Mouse (Mus musculus) MEL (cell line): Measurements from ENCODE around the gene Rbm25. TPM values are rescaled to one million over a fixed set of nuclear protein-coding genes. Genes with fewer than 3 reads are reported as not detected.

Experiments used
- DNase-seq: peaks from one replicate; pipeline ENCODE4 v3.0.0; 2011; ENCODE audit warnings: low read depth, low spot score
- H3K27ac ChIP-seq: 2 replicates; pipeline ENCODE4 v1.5.1; 2012; ENCODE audit warnings: low read depth, mild to moderate bottlenecking, control low read depth, low read length, moderate library complexity; ENCODE audit not compliant: control insufficient read depth
- H3K27me3 ChIP-seq, 2 experiments: fragments of 150-350 bp in 1 of 2; sonication (generic) in 1 of 2; 2 replicates each; pipeline ENCODE4 v1.6.1; 2012; ENCODE audit warnings: low read length in 2 of 2, mild to moderate bottlenecking in 2 of 2, improper control_type of control experiment in 1 of 2, moderate library complexity in 1 of 2; ENCODE audit not compliant: insufficient read depth in 2 of 2, control insufficient read depth in 1 of 2
- H3K36me3 ChIP-seq, 2 experiments: 2 replicates each; pipeline ENCODE4 v1.6.1; 2012 to 2014; ENCODE audit warnings: low read length in 2 of 2, improper control_type of control experiment in 1 of 2, inconsistent platforms in 1 of 2, mild to moderate bottlenecking in 1 of 2; ENCODE audit not compliant: insufficient read depth in 2 of 2, control insufficient read depth in 1 of 2
- H3K4me1 ChIP-seq, 2 experiments: fragments of 150-350 bp in 1 of 2; sonication (generic) in 1 of 2; 2 replicates each; pipeline ENCODE4 v1.6.1; 2012; ENCODE audit warnings: low read length in 2 of 2, improper control_type of control experiment in 1 of 2, mild to moderate bottlenecking in 1 of 2; ENCODE audit not compliant: insufficient read depth in 2 of 2, control insufficient read depth in 1 of 2
- H3K4me3 ChIP-seq, 2 experiments: fragments of 150-350 bp in 1 of 2; sonication (generic) in 1 of 2; 2 replicates each; pipeline ENCODE4 v1.5.1; 2012; ENCODE audit warnings: low read depth in 2 of 2, low read length in 2 of 2, mild to moderate bottlenecking in 2 of 2, moderate library complexity in 2 of 2, control low read depth in 1 of 2, improper control_type of control experiment in 1 of 2; ENCODE audit not compliant: control insufficient read depth in 1 of 2, insufficient read depth in 1 of 2
- H3K79me2 ChIP-seq: 2 replicates; pipeline ENCODE4 v1.6.1; 2012; ENCODE audit warnings: mild to moderate bottlenecking, low read length, moderate library complexity; ENCODE audit not compliant: control insufficient read depth, poor library complexity, insufficient read depth
- H3K9ac ChIP-seq: 2 replicates; pipeline ENCODE4 v1.6.1; 2012; ENCODE audit warnings: low read depth, mild to moderate bottlenecking, control low read depth, low read length, moderate library complexity; ENCODE audit not compliant: control insufficient read depth, poor library complexity, severe bottlenecking
- H3K9me3 ChIP-seq: fragments of 150-350 bp; sonication (generic); replicated peaks from 2 replicates; pipeline ENCODE4 v1.6.1; 2012; ENCODE audit warnings: mild to moderate bottlenecking, low read length, improper control_type of control experiment, moderate library complexity; ENCODE audit not compliant: insufficient read depth
- CHD1 ChIP-seq: IDR thresholded peaks from 2 replicates; pipeline ENCODE4 v1.6.1; 2012; ENCODE audit warnings: low read depth, mild to moderate bottlenecking, inconsistent platforms, low read length, improper control_type of control experiment
- CHD2 ChIP-seq: IDR thresholded peaks from 2 replicates; pipeline ENCODE4 v1.6.1; 2011; ENCODE audit warnings: low read length, improper control_type of control experiment
- E2F4 ChIP-seq: IDR thresholded peaks from 2 replicates; pipeline ENCODE4 v1.6.1; 2011; ENCODE audit warnings: low read depth, low read length, improper control_type of control experiment, borderline replicate concordance
- ETS1 ChIP-seq: IDR thresholded peaks from 2 replicates; pipeline ENCODE4 v1.6.1; 2012; ENCODE audit warnings: low read depth, mild to moderate bottlenecking, inconsistent platforms, low read length, improper control_type of control experiment, moderate library complexity
- HCFC1 ChIP-seq: IDR thresholded peaks from 2 replicates; pipeline ENCODE4 v1.6.1; 2012; ENCODE audit warnings: low read depth, mild to moderate bottlenecking, inconsistent platforms, low read length, improper control_type of control experiment, moderate library complexity
- MAFK ChIP-seq: IDR thresholded peaks from 2 replicates; pipeline ENCODE4 v1.6.1; 2011; ENCODE audit warnings: low read depth, mild to moderate bottlenecking, low read length, improper control_type of control experiment, borderline replicate concordance
- MAZ ChIP-seq: IDR thresholded peaks from 2 replicates; pipeline ENCODE4 v1.6.1; 2012; ENCODE audit warnings: low read depth, mild to moderate bottlenecking, inconsistent platforms, low read length, improper control_type of control experiment
- MXI1 ChIP-seq: IDR thresholded peaks from 2 replicates; pipeline ENCODE4 v1.6.1; 2011; ENCODE audit warnings: mild to moderate bottlenecking, low read depth, low read length, improper control_type of control experiment
- NELFE ChIP-seq: IDR thresholded peaks from 2 replicates; pipeline ENCODE4 v1.6.1; 2011; ENCODE audit warnings: low read depth, low read length, improper control_type of control experiment
- NRF1 ChIP-seq: IDR thresholded peaks from 2 replicates; pipeline ENCODE4 v1.6.1; 2014; ENCODE audit warnings: low read depth, mild to moderate bottlenecking, inconsistent platforms, low read length, improper control_type of control experiment, moderate library complexity; ENCODE audit not compliant: poor library complexity, insufficient read depth, severe bottlenecking
- POLR2A ChIP-seq, 2 experiments: IDR thresholded peaks; 2 replicates each; pipeline ENCODE4 v1.6.1; 2011 to 2012; ENCODE audit warnings: low read length in 2 of 2, mild to moderate bottlenecking in 2 of 2, control low read depth in 1 of 2, improper control_type of control experiment in 1 of 2, low read depth in 1 of 2, moderate library complexity in 1 of 2; ENCODE audit not compliant: control insufficient read depth in 1 of 2, insufficient read depth in 1 of 2, poor library complexity in 1 of 2
- POLR2AphosphoS2 ChIP-seq: IDR thresholded peaks from 2 replicates; pipeline ENCODE4 v1.6.1; 2011; ENCODE audit warnings: low read length, improper control_type of control experiment
- RAD21 ChIP-seq: IDR thresholded peaks from 2 replicates; pipeline ENCODE4 v1.6.1; 2011; ENCODE audit warnings: mild to moderate bottlenecking, low read depth, low read length, improper control_type of control experiment
- RCOR1 ChIP-seq: IDR thresholded peaks from 2 replicates; pipeline ENCODE4 v1.6.1; 2012; ENCODE audit warnings: low read depth, mild to moderate bottlenecking, inconsistent platforms, low read length, improper control_type of control experiment
- SIN3A ChIP-seq: IDR thresholded peaks from 2 replicates; pipeline ENCODE4 v1.6.1; 2012; ENCODE audit warnings: low read length, improper control_type of control experiment, inconsistent platforms
- TBP ChIP-seq: IDR thresholded peaks from 2 replicates; pipeline ENCODE4 v1.8.0; 2011; ENCODE audit warnings: low read depth, low read length, improper control_type of control experiment
- USF2 ChIP-seq, 2 experiments: IDR thresholded peaks; 2 replicates each; pipeline ENCODE4 v1.6.1; 2011 to 2012; ENCODE audit warnings: improper control_type of control experiment in 2 of 2, low read length in 2 of 2, borderline replicate concordance in 1 of 2, inconsistent platforms in 1 of 2, low read depth in 1 of 2, mild to moderate bottlenecking in 1 of 2; ENCODE audit not compliant: insufficient read depth in 1 of 2
- ZC3H11A ChIP-seq: IDR thresholded peaks from 2 replicates; pipeline ENCODE4 v1.6.1; 2012; ENCODE audit warnings: low read depth, mild to moderate bottlenecking, inconsistent platforms, low read length, improper control_type of control experiment
- ZMIZ1 ChIP-seq: IDR thresholded peaks from 2 replicates; pipeline ENCODE4 v1.6.1; 2012; ENCODE audit warnings: low read depth, mild to moderate bottlenecking, inconsistent platforms, low read length, improper control_type of control experiment, moderate library complexity
- polyA plus RNA-seq, 2 experiments: library from polyadenylated mRNA; stranded (reverse) in 1 of 2; unstranded in 1 of 2; fragments of >175 nt in 1 of 2; fragments of >200 nt in 1 of 2; gene quantifications; 2 replicates each; pipeline versions ENCODE4 v1.2.1 to v1.2.4; 2012; ENCODE audit warnings: low replicate concordance in 2 of 2, low read depth in 1 of 2; ENCODE audit not compliant: insufficient read length in 2 of 2, insufficient read depth in 1 of 2, missing spikeins in 1 of 2
- total RNA-seq: library from RNA; depleted of rRNA; stranded (reverse); fragments of 300-350 nt; gene quantifications from 2 replicates; pipeline ENCODE4 v1.2.3, GENCODE M21; 2012

The Rbm25 gene
- total and polyA plus RNA-seq, 3 experiments, result 77.3 to 375 (median 124) TPM

DNA sequence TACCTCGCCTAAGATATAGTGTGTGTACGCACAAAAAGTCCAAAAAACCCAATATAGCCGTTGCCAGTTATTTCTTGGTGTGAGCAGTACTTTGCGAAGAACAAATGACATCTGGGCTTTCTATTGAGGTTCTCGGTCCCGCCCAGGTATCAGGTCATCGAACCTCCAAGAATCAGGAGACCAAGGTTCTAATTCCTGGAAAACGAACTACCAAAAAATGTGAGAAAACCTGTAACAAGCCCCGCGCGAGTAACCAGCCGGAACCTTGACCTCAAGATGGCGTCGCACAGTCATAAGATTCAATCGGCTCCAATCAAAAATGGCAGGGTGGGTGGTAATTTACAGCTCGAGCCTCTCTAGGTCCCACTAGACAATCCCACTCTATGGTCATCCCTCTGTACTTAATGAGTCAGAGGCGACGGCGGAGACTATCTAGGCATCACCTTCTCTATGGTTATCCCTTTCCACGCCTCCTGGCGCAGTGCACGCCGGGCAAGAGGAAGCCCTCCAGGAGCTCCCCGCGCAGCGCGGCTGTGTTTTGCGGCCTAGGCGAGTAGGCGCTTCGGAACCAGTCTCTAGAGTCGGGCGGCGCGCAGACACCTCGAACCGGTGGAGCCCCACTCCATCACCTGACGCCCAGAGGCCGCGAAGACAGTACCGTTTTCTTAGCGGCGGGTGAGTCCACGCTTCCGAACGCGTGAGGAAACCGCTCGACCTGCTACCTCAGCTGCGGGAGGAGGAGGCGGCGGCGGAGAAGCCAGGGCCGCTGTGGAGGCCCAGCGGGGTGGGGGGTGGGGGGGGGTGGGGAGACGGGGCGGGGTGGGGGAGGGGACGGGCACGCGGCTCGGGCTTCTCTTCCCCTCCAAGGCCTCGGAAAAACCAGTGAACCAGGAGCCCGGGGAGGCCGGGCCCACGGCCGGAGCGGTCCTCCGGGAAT, 975 bp downstream of the Rbm25 start (continued):
- peak; percentile 77 to 95; a peak in 3 of 4 replicates for TF ChIP-seq POLR2A (IDR thresholded peaks at IDR 0.05; ENCODE audit: control insufficient read depth in 1 of 2, insufficient read depth in 1 of 2, low read depth in 1 of 2, low read length in 2 of 2, poor library complexity in 1 of 2)
- TF ChIP-seq ZMIZ1, result peak; percentile 88
- peak; percentile 96 for TF ChIP-seq TBP
- TF ChIP-seq USF2 (IDR thresholded peaks at IDR 0.05; ENCODE audit: borderline replicate concordance in 1 of 2, insufficient read depth in 1 of 2, low read depth in 1 of 2, low read length in 2 of 2), result no peak
- TF ChIP-seq NELFE, result peak; percentile 79
- TF ChIP-seq MXI1, result peak; percentile 54
- TF ChIP-seq MAFK, result no peak
- TF ChIP-seq E2F4, result no peak
- TF ChIP-seq NRF1, result peak; percentile 61; the same call in 1 of the 2 replicates
- TF ChIP-seq RAD21, result no peak
- TF ChIP-seq MAZ, result no peak
- no peak for TF ChIP-seq CHD2
- TF ChIP-seq CHD1, result 0 out of 2 replicates have a peak, but pooled peaks have one; percentile 83
- TF ChIP-seq RCOR1, result no peak
- TF ChIP-seq, all 39 proteins: peak for 18

GRCm38 (mm10) chr12:83632680-83633025, 1.6 kb downstream of the Rbm25 start:
- Histone ChIP-seq H3K79me2 (peaks cover 49% of the 10 kb centered on the region), H3K36me3 (peaks cover 23 to 35% of the 10 kb centered on the region in 2 experiments), H3K9ac (peak overlapping the region; percentile 100), H3K27ac (peak overlapping the region; percentile 91), H3K9me3 (no peaks in the 10 kb centered on the region), H3K4me3 (peak overlapping the region; percentile 67 to 99), H3K4me1 (peaks cover 0 to 8% of the 10 kb centered on the region in 2 experiments; a peak in 1 of 4 replicates), H3K27me3 (no peaks in the 10 kb centered on the region)
- peak; percentile 69 for DNase-seq
- TF ChIP-seq ETS1 (no peak), POLR2AphosphoS2 (no peak), ZC3H11A (no peak), SIN3A (0 out of 2 replicates have a peak, but pooled peaks have one; percentile 44), HCFC1 (no peak)
